Mouse (Mus musculus): Measurements from ENCODE around the gene Dnaja3.
A peak's percentile ranks its signal among the peaks of the same experiment; 100 is the strongest.

The Dnaja3 gene

GRCm38 (mm10) chr16:4643670-4644419 lies 4.1 kb downstream of the Dnaja3 start:
- DNase-seq: peak; percentile 85 to 87

GRCm38 (mm10) chr16:4645867-4646266 lies 6.1 kb downstream of the Dnaja3 start:
- DNase-seq: no peak

- DNase-seq: no peak
These were observed 7.0 kb downstream of the Dnaja3 start for GRCm38 (mm10) chr16:4646831-4647230.

GRCm38 (mm10) chr16:4647651-4648141 lies 7.9 kb downstream of the Dnaja3 start:
- no peak for DNase-seq

GRCm38 (mm10) chr16:4648416-4649023 lies 8.7 kb downstream of the Dnaja3 start:
- peak; percentile 52 to 54 for DNase-seq

GRCm38 (mm10) chr16:4649211-4649610 lies 9.4 kb downstream of the Dnaja3 start:
- DNase-seq: no peak

GRCm38 (mm10) chr16:4649692-4650091 lies 9.9 kb downstream of the Dnaja3 start:
- DNase-seq: no peak

- no peak for DNase-seq
These were observed 10.4 kb downstream of the Dnaja3 start for GRCm38 (mm10) chr16:4650161-4650560.

- no peak for DNase-seq
These were observed 11.3 kb downstream of the Dnaja3 start for GRCm38 (mm10) chr16:4651081-4651480.

GRCm38 (mm10) chr16:4651624-4652023 lies 11.8 kb downstream of the Dnaja3 start:
- DNase-seq: no peak

GRCm38 (mm10) chr16:4652707-4653416 lies 13.1 kb downstream of the Dnaja3 start:
- peak; percentile 85 to 88 for DNase-seq

GRCm38 (mm10) chr16:4654706-4655105 lies 14.9 kb downstream of the Dnaja3 start:
- peak in 1 of 2 experiments; percentile 56 for DNase-seq

- no peak for DNase-seq
These were observed 15.5 kb downstream of the Dnaja3 start for GRCm38 (mm10) chr16:4655251-4655734.

GRCm38 (mm10) chr16:4655764-4656570 lies 16.2 kb downstream of the Dnaja3 start:
- DNase-seq: peak; percentile 23 to 57

GRCm38 (mm10) chr16:4656571-4657081 lies 16.8 kb downstream of the Dnaja3 start:
- DNase-seq: no peak

- DNase-seq: no peak
These were observed 19.0 kb downstream of the Dnaja3 start for GRCm38 (mm10) chr16:4658781-4659245.

GRCm38 (mm10) chr16:4659326-4659725 lies 19.5 kb downstream of the Dnaja3 start:
- no peak for DNase-seq

- no peak for DNase-seq
These were observed 21.8 kb downstream of the Dnaja3 start for GRCm38 (mm10) chr16:4661605-4662004.

GRCm38 (mm10) chr16:4663806-4664205 lies 24.0 kb downstream of the Dnaja3 start:
- no peak for DNase-seq

- DNase-seq: no peak
These were observed 25.9 kb downstream of the Dnaja3 start for GRCm38 (mm10) chr16:4665726-4666125.

- DNase-seq: peak; percentile 96 to 98
These were observed 27.5 kb downstream of the Dnaja3 start for GRCm38 (mm10) chr16:4667190-4667808.

- no peak for DNase-seq
These were observed 30.5 kb downstream of the Dnaja3 start for GRCm38 (mm10) chr16:4670317-4670716.
